Mouse (Mus musculus) brain, embryonic 14.5 days (tissue): ENCODE results near the gene Primpol.

ENCODE experiments used
- CTCF ChIP-seq: fragments of 200-500 bp; IDR thresholded peaks from 2 replicates; pipeline ENCODE4 v1.5.1; 2012; ENCODE audit warnings: inconsistent platforms, mild to moderate bottlenecking, moderate library complexity, borderline replicate concordance; ENCODE audit not compliant: insufficient read depth, insufficient read length; ENCODE audit errors: extremely low read depth
- POLR2A ChIP-seq: fragments of 200-500 bp; IDR thresholded peaks from 2 replicates; pipeline ENCODE4 v1.6.1; 2012; ENCODE audit warnings: mild to moderate bottlenecking, inconsistent platforms, borderline replicate concordance; ENCODE audit not compliant: poor library complexity, insufficient read depth, insufficient read length, severe bottlenecking; ENCODE audit errors: extremely low read depth

DNA sequence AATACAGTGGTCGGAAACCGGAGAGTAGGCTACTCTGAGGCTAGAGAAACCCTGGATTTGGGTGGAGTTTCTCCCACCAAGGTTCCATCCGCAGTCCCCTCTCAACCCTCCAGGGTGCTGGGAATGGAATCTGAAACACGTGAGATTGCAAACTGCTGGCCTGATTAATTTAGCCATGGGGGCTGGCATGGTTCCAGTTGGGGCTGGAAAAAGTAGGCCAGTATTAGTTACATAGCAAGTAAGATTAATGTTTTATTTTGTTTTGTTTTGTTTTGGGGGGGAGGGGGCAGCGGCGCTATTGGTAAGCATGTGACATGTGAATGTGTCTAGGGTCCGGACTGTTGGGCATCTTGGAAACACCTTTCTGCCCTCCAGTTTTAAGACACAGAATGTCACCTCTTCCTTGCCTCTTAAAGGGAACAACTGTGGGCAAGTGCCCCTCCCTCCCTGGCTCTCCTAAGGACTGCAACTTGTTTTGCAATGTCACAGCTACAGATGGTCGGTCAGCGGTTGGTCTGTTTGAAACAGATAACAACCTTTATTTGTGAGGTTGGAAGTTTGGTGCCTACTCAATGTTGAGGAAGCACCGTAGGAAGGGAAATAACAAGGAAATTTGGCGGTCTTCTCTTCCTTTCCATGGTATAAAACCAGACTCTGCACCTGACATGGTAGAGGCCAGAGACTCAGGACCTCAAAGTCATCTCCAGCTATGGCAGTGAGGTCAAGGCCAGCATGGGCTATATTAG is 70.4 kb downstream of the Primpol start:
- TF ChIP-seq POLR2A (no peak), CTCF (no peak)
